Mouse (Mus musculus): ENCODE results near the gene Kalrn.

Kalrn gene

DNA sequence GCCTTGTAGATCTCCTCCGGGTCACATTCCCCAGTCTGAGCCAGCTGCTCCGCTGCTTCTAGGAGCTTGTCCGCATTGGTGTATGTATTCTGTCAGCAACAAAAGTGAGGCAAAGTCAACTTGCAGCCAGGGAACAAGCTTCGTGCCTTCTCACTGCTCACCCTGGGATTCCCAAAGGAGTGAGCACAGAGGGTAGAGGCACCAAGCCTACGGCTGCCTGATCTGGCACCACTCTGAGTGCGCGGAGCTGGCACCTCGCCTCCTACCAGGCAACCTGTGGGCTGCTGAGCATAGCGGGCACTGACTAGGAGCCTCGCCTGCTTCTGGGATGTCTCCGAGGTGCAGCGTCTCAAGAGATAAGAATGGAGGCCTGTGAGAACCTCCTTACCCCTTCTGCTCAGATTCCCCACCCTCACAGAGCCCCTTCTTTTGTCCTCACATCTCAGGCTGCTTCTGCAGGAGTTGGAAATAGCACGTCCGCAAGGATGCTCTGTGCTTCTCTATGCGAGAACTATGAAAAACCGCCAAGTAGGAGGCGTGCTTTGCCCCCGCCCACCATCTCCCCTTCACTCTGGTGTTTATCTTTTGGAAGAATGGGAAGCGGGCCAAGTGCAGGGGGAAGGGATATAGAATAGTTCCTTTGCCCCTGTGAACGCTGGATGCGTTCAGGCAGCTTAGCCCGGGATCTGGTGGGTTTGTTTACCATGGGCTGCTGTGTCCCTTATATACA lies 310.4 kb downstream of the Kalrn start:
- H3K27me3 ChIP-seq (ENCODE audit: insufficient read depth, low read length): peaks cover 31% of the 10 kb centered on the region
- H3K4me3 ChIP-seq (replicated peaks; ENCODE audit: low read length): peak overlapping the region; percentile 69
- no peaks in the 10 kb centered on the region for H3K36me3 ChIP-seq (ENCODE audit: insufficient read depth, low read length)
- peaks cover 11% of the 10 kb centered on the region; the same call in 1 of the 2 replicates for H3K4me1 ChIP-seq (replicated peaks; ENCODE audit: low read depth, low read length)
- no peaks in the 10 kb centered on the region for H3K9me3 ChIP-seq (ENCODE audit: low read length)
- TF ChIP-seq NANOG (IDR thresholded peaks at IDR 0.05; ENCODE audit: borderline replicate concordance, low read length) (no peak), POU5F1 (IDR thresholded peaks at IDR 0.05; ENCODE audit: borderline replicate concordance, low read length) (no peak), CTCF (conservative IDR thresholded peaks at IDR 0.05; ENCODE audit: low read length) (no peak)

DNA sequence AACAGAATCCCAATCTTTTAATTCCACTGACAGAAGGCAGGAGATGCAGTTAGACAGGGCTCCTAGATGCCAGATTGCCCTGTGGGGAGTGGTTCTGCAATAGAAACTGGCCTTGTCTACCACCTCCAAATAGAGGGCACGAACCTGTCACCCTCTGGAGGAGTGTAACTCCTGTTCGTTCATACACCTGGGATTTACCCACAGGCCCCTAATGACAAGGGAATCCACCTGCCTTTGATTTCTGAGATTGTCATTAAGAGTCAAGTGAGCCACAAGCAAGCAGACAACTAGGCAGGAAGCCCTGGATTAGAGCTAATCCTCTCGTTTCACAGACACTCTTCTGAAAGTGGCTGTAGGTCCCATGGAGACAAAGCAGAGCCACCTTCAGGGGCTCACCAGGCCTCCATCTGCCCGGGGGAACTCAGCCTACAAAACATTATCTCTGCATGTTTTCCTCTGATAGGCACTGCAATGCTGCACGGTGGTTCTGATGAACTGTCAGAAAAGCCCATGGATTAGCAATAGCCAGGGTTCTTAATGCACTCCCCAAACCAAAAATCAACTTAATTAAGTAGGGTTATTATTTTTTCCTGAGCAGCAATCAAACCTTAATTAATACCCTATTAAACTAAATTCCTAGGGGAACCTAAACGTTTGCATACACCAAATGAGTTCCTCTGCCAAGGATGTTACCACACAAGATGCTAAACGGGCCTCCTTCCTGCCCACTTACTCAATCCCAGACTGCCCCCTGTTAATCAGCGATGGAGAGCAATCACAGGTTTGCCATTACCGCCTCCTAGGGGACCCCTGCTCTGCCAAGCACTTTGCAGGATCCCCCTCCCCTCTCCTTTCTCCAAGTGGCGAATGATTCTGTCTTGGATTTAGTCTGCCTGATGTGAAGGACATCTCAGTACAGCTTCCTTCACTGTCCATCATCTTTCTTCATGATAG lies 312.1 kb downstream of the Kalrn start:
- Histone ChIP-seq H3K4me1 (replicated peaks; ENCODE audit: low read depth, low read length) (peaks cover 11% of the 10 kb centered on the region; the same call in 1 of the 2 replicates), H3K27me3 (ENCODE audit: insufficient read depth, low read length) (peaks cover 31% of the 10 kb centered on the region), H3K4me3 (replicated peaks; ENCODE audit: low read length) (no peak overlapping the region), H3K36me3 (ENCODE audit: insufficient read depth, low read length) (no peaks in the 10 kb centered on the region), H3K9me3 (ENCODE audit: low read length) (no peaks in the 10 kb centered on the region)
- TF ChIP-seq NANOG (IDR thresholded peaks at IDR 0.05; ENCODE audit: borderline replicate concordance, low read length) (no peak), POU5F1 (IDR thresholded peaks at IDR 0.05; ENCODE audit: borderline replicate concordance, low read length) (no peak), CTCF (conservative IDR thresholded peaks at IDR 0.05; ENCODE audit: low read length) (no peak)

DNA sequence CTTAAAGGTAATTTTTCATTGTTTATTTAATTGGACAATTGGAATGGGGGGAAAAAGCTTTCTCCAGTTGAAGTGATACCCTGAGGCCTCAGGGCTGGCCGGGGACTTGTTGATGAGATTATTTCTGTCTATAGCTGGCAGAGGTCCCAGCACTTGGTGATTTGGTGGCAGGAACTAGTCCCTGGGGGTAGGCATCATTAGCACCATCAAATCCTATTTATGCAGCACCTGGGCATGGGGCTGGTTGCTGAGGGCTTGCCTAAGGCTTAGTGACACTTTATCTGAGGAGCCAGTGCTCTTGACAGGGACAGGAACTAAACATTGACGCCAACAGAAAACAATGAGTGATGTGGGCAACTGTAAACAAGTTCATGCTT lies 318.7 kb downstream of the Kalrn start:
- no peaks in the 10 kb centered on the region for H3K4me1 ChIP-seq (replicated peaks; ENCODE audit: low read depth, low read length)
- H3K9me3 ChIP-seq (ENCODE audit: low read length): no peaks in the 10 kb centered on the region
- H3K36me3 ChIP-seq (ENCODE audit: insufficient read depth, low read length): no peaks in the 10 kb centered on the region
- H3K4me3 ChIP-seq (replicated peaks; ENCODE audit: low read length): no peak overlapping the region
- TF ChIP-seq POU5F1 (IDR thresholded peaks at IDR 0.05; ENCODE audit: borderline replicate concordance, low read length): no peak
- no peak for TF ChIP-seq CTCF (conservative IDR thresholded peaks at IDR 0.05; ENCODE audit: low read length)
- TF ChIP-seq NANOG (IDR thresholded peaks at IDR 0.05; ENCODE audit: borderline replicate concordance, low read length): no peak
- no peaks in the 10 kb centered on the region for H3K27me3 ChIP-seq (ENCODE audit: insufficient read depth, low read length)

DNA sequence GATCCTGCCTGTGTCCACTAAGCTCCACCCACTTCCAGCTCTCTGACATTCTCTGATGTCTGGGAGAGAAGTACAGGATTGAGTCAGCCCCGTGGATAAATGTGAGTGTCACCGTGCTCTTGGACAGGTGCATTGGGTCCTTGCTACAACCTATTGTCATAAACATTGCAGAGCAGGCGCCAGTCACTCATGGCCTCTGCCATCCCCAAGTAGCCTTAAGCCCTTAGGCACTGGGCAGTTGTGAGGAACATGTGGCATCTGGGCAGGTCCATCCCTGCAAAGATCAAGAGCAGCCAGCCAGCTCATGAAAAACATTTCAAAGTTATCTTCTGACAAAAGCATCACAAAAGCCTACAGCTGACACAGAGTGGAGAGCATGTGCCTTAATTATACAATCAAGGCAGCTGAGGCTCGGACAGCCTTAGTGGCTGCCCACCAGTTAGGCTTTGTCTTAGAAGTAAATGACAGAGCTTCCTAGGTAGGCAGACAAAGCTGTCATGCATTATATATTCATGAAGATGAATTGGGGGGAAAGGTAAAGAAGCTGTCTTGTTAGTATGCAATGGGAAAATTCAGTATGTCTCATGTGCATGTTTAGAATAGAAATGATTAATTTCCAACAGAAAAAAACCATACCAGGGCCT lies 319.2 kb downstream of the Kalrn start:
- H3K4me1 ChIP-seq (replicated peaks; ENCODE audit: low read depth, low read length): no peaks in the 10 kb centered on the region
- peaks cover 1% of the 10 kb centered on the region for H3K9me3 ChIP-seq (ENCODE audit: low read length)
- H3K4me3 ChIP-seq (replicated peaks; ENCODE audit: low read length): no peak overlapping the region

DNA sequence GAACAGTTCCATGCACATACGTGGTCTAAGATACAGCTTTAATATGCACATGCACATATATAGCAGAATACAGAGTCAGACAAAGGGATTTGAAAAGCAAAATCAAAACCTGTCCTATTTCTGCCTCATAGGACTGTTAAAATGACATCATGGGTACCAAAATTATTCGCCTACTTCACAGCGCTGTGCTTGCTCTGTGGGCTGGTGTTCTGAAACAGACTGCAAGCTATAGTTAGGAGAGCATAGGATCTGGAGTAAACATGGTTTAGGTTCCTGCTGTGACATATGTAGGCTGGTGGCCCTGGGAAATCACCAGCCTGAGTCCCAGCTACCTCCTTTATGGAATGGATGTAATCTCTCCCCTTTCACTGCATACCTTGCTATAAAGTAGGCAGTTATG lies 320.7 kb downstream of the Kalrn start:
- Histone ChIP-seq H3K4me3 (replicated peaks; ENCODE audit: low read length) (no peak overlapping the region), H3K27me3 (ENCODE audit: insufficient read depth, low read length) (no peaks in the 10 kb centered on the region), H3K9me3 (ENCODE audit: low read length) (peaks cover 4% of the 10 kb centered on the region), H3K4me1 (replicated peaks; ENCODE audit: low read depth, low read length) (no peaks in the 10 kb centered on the region), H3K36me3 (ENCODE audit: insufficient read depth, low read length) (no peaks in the 10 kb centered on the region)
- TF ChIP-seq CTCF (conservative IDR thresholded peaks at IDR 0.05; ENCODE audit: low read length): no peak
- no peak for TF ChIP-seq NANOG (IDR thresholded peaks at IDR 0.05; ENCODE audit: borderline replicate concordance, low read length)
- TF ChIP-seq POU5F1 (IDR thresholded peaks at IDR 0.05; ENCODE audit: borderline replicate concordance, low read length): no peak

More for the DNA sequence above, 319.2 kb downstream of the Kalrn start:
- Histone ChIP-seq H3K27me3 (ENCODE audit: insufficient read depth, low read length) (no peaks in the 10 kb centered on the region), H3K36me3 (ENCODE audit: insufficient read depth, low read length) (no peaks in the 10 kb centered on the region)
- TF ChIP-seq NANOG (IDR thresholded peaks at IDR 0.05; ENCODE audit: borderline replicate concordance, low read length) (no peak), CTCF (conservative IDR thresholded peaks at IDR 0.05; ENCODE audit: low read length) (no peak), POU5F1 (IDR thresholded peaks at IDR 0.05; ENCODE audit: borderline replicate concordance, low read length) (no peak)

DNA sequence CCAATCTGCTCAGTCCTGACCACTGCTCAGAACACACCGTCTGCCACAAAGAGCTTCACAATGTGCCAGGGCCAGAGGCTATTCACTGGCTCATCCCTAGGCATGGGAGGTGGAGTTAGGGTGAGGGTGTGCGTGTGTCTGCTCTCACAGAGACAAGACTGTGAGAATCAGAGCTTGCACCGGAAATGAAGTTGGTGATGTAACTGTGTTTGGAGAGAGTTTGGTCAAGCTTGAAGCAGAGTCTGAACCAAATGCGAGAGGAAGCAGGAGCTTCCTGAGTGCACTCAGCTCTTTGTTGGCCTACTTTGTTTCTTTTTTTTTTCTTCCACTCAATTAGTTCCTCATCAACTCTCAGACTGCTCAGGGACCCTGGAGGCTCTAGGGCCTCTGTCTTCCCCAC lies 325.1 kb downstream of the Kalrn start:
- no peak for TF ChIP-seq NANOG (IDR thresholded peaks at IDR 0.05; ENCODE audit: borderline replicate concordance, low read length)
- no peak for TF ChIP-seq CTCF (conservative IDR thresholded peaks at IDR 0.05; ENCODE audit: low read length)
- TF ChIP-seq POU5F1 (IDR thresholded peaks at IDR 0.05; ENCODE audit: borderline replicate concordance, low read length): no peak
- Histone ChIP-seq H3K9me3 (ENCODE audit: low read length) (peaks cover 4% of the 10 kb centered on the region), H3K4me1 (replicated peaks; ENCODE audit: low read depth, low read length) (no peaks in the 10 kb centered on the region), H3K4me3 (replicated peaks; ENCODE audit: low read length) (no peak overlapping the region), H3K27me3 (ENCODE audit: insufficient read depth, low read length) (no peaks in the 10 kb centered on the region), H3K36me3 (ENCODE audit: insufficient read depth, low read length) (no peaks in the 10 kb centered on the region)

DNA sequence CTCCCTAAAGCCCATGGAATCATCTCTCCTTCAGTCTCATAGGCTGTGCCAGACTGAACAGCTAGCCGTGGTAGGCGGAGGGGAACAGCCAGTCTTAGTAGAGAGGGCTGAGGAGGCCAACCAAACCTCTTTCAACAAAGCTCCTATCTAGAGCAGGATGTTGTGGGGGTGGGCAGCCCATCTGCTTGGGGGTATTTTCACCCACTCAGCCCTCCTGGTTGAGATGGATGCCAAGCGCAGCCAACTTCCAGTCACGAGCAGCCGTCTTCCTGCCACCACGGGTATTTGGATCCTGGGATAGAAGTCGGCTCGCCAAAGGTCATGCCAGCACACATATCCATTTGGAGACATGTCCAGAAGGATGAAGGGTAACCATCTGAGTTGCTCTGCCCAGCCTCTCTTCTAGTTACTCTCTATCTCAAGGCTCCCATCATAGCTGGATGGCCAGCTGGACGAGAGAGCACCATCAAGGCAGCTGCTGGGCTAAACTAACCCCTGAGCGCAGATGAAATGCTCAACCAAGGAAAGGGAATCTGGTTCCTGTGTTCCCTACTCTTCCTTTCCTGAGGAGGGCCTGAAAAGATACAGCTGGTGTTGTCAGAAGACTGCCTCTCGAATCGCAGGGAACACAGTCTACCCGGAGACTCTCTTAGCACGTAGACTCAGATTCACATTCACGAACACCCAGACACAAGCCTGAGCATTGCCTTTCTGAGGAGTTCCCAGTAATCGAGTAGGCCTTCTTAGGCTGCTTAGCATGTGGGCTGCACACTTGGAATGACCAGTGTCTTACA lies 331.2 kb downstream of the Kalrn start:
- H3K9me3 ChIP-seq (ENCODE audit: low read length): no peaks in the 10 kb centered on the region
- peaks cover 5% of the 10 kb centered on the region for H3K4me1 ChIP-seq (replicated peaks; ENCODE audit: low read depth, low read length)
- H3K27me3 ChIP-seq (ENCODE audit: insufficient read depth, low read length): no peaks in the 10 kb centered on the region
- TF ChIP-seq POU5F1 (IDR thresholded peaks at IDR 0.05; ENCODE audit: borderline replicate concordance, low read length): no peak
- TF ChIP-seq CTCF (conservative IDR thresholded peaks at IDR 0.05; ENCODE audit: low read length): no peak
- no peak for TF ChIP-seq NANOG (IDR thresholded peaks at IDR 0.05; ENCODE audit: borderline replicate concordance, low read length)
- H3K4me3 ChIP-seq (replicated peaks; ENCODE audit: low read length): no peak overlapping the region
- no peaks in the 10 kb centered on the region for H3K36me3 ChIP-seq (ENCODE audit: insufficient read depth, low read length)

Measured in E14TG2a.4 (cell line).